Mouse (Mus musculus) granulocyte monocyte progenitor cell, adult 5-6 weeks (primary cell): ENCODE results near the gene Wfdc21. TPM values are rescaled to one million over a fixed set of nuclear protein-coding genes. Genes with fewer than 3 reads are reported as not detected.

Source experiments
- ATAC-seq: replicated peaks from 2 replicates; pipeline ENCODE4 v1.8.0; 2016; ENCODE audit warnings: mild to moderate bottlenecking, moderate TSS enrichment, inconsistent platforms; ENCODE audit not compliant: poor library complexity, severe bottlenecking
- total RNA-seq, 2 experiments: library from RNA; stranded (forward) in 1 of 2; stranded (reverse) in 1 of 2; fragments of 200-712, 200-1000 nt in 1 of 2; fragments of >200 nt in 1 of 2; fragmentation: Nextera tagmentation in 1 of 2; gene quantifications; 2 replicates each; pipeline ENCODE4 v1.2.3; 2014 to 2017

Gene Wfdc21
- 15.7 and 47.5 TPM in 2 replicates for total RNA-seq (2014; fragmentation: Nextera tagmentation)
- total RNA-seq (2017), result 28.0 and 70.7 TPM in 2 replicates

- ATAC-seq, result 0 out of 2 replicates have a peak, but pooled peaks have one; percentile 21
Measured at GRCm38 (mm10) chr11:83746681-83747080, at the start of gene Wfdc21. Gene Wfdc21 (plus strand): TSS chr11:83746940.

DNA sequence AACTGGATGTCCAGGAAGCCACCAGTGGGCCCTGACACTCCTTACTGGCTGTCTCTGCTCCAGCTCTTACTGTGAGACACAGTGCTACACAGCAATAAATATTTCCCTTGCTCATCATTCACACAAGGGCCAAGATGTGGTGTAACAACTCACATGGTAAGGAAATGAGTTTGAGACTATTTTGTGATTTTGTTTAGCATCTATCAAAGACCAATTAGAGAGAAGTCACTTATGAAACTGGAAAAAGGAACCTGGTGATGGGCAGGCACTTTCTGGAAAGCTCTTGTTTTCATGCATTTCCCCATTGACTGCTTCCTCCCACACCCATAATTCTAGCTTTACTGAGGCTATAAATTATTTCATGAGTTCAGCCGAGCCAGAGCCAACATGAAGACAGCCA is 43.0 kb upstream of the Wfdc21 start, which contains the start of gene Wfdc17:
Gene Wfdc17 (plus strand): TSS at position 287 of the 400 bp plus-strand sequence.
- ATAC-seq, result peak; percentile 91

GRCm38 (mm10) chr11:83708715-83709114 is 38.0 kb upstream of the Wfdc21 start, which contains the start of gene Wfdc18:
Gene Wfdc18 (plus strand): TSS chr11:83709015.
- ATAC-seq, result no peak

- no peak for ATAC-seq
Measured at GRCm38 (mm10) chr11:83709683-83710082, 37.1 kb upstream of the Wfdc21 start.

GRCm38 (mm10) chr11:83712671-83713070 is 34.1 kb upstream of the Wfdc21 start:
- ATAC-seq, result no peak

GRCm38 (mm10) chr11:83713925-83714324 is 32.8 kb upstream of the Wfdc21 start:
- ATAC-seq, result peak; percentile 82

GRCm38 (mm10) chr11:83717042-83717665 is 29.6 kb upstream of the Wfdc21 start:
- ATAC-seq, result peak; percentile 81

- no peak for ATAC-seq
Measured at GRCm38 (mm10) chr11:83720766-83721165, 26.0 kb upstream of the Wfdc21 start.

DNA sequence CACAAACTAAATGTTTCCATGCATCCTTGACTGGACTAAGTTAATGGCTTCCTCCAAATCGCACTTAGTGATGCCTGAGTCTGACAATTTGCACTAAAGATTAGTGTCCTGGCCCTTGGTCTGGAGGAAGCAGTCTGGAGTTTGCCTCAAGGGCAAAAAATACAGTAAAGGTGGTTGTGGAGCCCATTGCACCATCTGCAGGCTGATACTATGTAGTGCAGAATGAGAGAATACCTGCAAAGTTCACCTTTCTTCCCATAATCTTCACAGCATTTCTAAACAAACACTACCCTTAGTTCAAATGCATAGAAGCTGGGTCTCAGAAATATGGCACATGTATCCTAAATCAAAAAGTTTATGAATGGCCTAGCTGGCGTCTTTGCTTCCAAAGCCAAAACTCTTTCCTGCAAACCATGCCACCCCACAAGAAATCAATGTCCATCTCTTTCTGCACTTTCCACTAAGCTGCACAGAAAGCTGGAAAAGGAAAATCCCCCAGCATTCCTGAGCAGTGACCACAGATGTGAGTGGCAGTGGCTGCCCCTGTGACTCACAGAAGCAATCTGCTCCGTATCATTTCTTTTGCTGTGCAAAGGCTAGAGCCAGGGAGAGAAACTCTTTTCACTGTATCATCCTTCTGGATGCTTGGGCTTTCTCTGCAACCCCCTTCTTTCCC is 17.8 kb upstream of the Wfdc21 start:
- no peak for ATAC-seq

GRCm38 (mm10) chr11:83731116-83731515 is 15.6 kb upstream of the Wfdc21 start:
- ATAC-seq, result no peak

- ATAC-seq, result no peak; the same call in 1 of the 2 replicates
Measured at GRCm38 (mm10) chr11:83733071-83733640, 13.6 kb upstream of the Wfdc21 start.

DNA sequence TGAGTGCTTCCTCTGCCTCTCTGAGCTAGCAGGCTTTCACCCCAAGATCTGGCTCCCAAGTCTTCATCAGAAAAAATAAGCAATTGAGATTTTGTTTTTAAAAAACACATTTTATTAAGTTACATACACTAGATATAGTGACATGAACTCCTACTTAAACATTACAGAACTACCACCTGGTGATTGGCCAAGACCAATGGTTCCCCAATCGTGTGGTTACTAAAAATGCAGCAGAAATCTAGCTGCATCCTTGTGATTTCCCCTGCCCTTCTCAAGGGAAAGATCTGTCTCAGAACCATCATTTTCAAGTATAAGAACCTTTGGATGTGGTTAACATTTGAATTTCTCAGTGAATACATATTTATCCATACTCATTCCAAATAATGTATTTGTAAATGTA is 12.5 kb upstream of the Wfdc21 start:
- ATAC-seq, result peak; percentile 55

GRCm38 (mm10) chr11:83735881-83736280 is 10.9 kb upstream of the Wfdc21 start:
- peak; percentile 38; the same call in 1 of the 2 replicates for ATAC-seq

DNA sequence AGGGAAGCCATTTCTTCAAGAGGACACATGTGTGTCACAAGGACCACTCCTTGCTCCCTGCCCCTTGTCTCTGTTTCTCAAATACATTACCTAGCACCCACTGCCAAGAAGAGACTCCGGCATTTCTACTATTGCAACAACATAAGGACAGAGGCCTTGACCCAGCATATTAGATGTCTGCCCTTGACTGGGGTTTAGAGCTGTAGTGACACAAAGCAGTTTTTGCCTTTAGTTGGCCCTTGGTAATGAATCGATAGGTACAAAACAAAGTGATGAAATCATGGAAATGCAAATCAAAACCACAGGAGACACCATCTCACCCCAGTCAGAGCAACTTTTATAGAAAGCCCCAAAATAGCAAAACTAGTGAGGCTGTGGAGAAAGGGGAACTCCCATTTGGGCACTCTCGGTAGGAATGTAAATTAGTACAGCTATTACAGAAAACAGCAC is 9.6 kb upstream of the Wfdc21 start:
- ATAC-seq, result peak; percentile 68

GRCm38 (mm10) chr11:83739241-83739640 is 7.5 kb upstream of the Wfdc21 start:
- ATAC-seq, result 0 out of 2 replicates have a peak, but pooled peaks have one; percentile 40

- no peak for ATAC-seq
Measured at GRCm38 (mm10) chr11:83740443-83740991, 6.2 kb upstream of the Wfdc21 start.

DNA sequence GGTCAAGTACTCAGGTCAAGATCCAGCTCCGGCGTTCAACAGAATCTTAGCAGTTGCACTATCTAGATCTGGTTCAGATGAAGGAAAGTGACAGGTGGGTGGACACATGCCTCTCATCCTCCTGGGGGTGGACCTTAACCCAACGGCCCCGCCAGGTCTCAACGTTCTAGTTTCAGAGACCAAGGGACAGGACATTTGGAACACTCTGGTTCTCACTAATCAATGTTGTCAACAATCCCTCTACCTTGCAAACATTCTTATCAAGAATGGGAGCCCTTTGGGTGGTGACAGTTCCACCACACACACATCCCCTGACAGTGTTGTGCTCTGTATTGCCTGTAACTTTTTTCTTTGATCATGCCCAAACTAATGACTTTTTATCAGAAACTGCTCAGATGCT is 4.9 kb upstream of the Wfdc21 start:
- no peak for ATAC-seq

DNA sequence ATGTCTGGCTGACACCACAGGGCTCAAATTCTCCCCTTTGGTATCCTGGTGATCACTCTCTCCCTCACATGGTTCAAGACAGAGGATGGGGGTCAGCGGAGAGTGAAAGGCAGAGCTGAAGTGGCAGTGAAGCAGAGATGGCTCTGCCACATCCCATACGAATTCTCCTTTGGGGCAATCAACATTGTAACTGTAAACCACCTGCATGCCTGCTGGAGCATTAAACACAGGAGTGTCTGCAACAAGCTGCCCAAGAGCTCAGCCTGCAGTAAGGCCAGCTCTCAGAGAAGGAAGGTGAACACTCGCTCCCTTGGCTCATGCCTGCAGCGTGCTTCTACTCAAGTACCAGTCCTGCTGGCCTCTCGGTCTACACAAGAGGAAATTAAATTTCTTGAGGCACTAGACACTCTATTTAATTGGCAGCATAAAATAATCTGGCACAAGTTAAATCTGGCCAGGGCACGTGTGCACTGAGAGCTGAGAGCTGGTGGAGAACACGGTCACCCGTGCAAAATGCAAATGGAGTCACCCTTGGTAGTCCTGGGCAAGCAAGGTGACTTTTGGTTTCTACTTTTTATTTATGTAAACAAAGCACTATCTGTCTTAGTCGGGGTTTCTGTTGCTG is 3.9 kb upstream of the Wfdc21 start:
- no peak for ATAC-seq

- peak; percentile 40 for ATAC-seq
Measured at GRCm38 (mm10) chr11:83743525-83743924, 3.2 kb upstream of the Wfdc21 start.

GRCm38 (mm10) chr11:83746152-83746551 is 588 bp upstream of the Wfdc21 start:
- ATAC-seq, result peak; percentile 13; the same call in 1 of the 2 replicates
